Mouse (Mus musculus) liver, postnatal 0 days (tissue): ENCODE data around the gene Wfdc12.

Experiments
- CTCF ChIP-seq: sonication (generic); IDR thresholded peaks from 2 replicates; pipeline ENCODE4 v1.5.1; 2016; ENCODE audit warnings: antibody characterized with exemption, low read depth
- EP300 ChIP-seq: IDR thresholded peaks from 2 replicates; pipeline ENCODE4 v1.6.1; 2016; ENCODE audit warnings: antibody characterized with exemption, low read depth, mild to moderate bottlenecking

GRCm38 (mm10) chr2:164144025-164144424, 46.4 kb downstream of the Wfdc12 start:
- TF ChIP-seq CTCF, result no peak
- TF ChIP-seq EP300, result no peak
